In the genomic region with DNA sequence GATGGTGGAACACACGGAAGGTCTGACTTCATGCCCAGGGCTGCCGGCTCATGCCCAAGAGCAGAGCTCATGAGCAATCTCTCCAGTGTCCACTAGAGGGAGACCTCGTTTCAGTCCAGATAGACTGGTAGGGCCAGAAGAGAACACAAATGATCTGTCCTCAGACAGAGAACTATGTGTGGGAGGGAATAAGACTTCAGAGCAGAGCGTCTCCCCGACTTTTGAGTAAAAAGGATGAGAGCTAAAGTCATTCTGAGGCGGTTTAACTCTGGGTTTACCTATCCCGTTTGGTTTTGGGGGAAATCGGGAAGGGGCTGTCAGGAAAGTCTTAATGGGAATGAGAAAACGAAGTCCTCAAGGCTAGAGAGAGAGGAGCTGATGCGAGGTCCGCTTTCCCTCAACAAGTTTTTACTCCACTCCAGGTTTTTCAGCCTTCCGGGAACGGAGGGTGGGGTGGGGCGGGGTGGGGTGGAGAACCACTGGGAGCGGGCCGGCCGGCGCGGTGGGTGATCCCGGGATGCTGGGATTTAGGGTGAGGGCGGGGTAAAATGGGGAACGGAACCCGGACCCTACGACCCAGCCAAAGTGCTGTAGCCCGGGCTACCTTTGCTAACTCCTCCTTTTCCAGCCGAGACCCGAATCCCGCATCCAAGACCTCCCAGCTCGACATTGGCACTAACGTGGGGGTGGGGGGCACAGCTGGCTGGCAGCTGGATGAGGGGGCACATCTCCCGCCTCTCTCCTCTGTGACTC, we compare ENCODE assay signal across 8 mouse cellular contexts. TPM values are rescaled to one million over a fixed set of nuclear protein-coding genes. Genes with fewer than 3 reads are reported as not detected.
DNase-seq lines count a peak whose midpoint lies in the region; ATAC-seq and TF ChIP-seq lines count a peak whose summit lies in the region.

No protein-coding gene starts in this region.

- WGBS in hindbrain, postnatal 0 days = under 1% methylated on average over 31 of the region's 31 CpGs

- H3K4me2 ChIP-seq in hindbrain, postnatal 0 days (ENCODE audit: low read depth, low read length) = peak overlapping the region; percentile 68

- peak overlapping the region; percentile 84 for H3K27ac ChIP-seq in gastrocnemius, adult 2 months
- peak overlapping the region; percentile 48; the same call in 1 of the 2 replicates for H3K27ac ChIP-seq in hindbrain, postnatal 0 days
- H3K27ac ChIP-seq in left cerebral cortex, adult 2 months = peak overlapping the region; percentile 19; the same call in 1 of the 2 replicates

- peak; percentile 95 for TF ChIP-seq CTCF in gastrocnemius, adult 2 months (IDR thresholded peaks at IDR 0.05)
- peak; percentile 95 for TF ChIP-seq CTCF in hindbrain, postnatal 0 days (IDR thresholded peaks at IDR 0.05; ENCODE audit: low read depth)
- peak; percentile 99 for TF ChIP-seq CTCF in left cerebral cortex, adult 2 months (IDR thresholded peaks at IDR 0.05)

- H3K9me3 ChIP-seq in hindbrain, postnatal 0 days (ENCODE audit: low read length) = no peaks in the 10 kb centered on the region
- H3K9me3 ChIP-seq in megakaryocyte, embryonic 14.5 days = no peaks in the 10 kb centered on the region

- peaks cover 11% of the 10 kb centered on the region for H3K4me1 ChIP-seq in hindbrain, postnatal 0 days (ENCODE audit: insufficient read depth, low read length)
- peaks cover 38% of the 10 kb centered on the region for H3K4me1 ChIP-seq in megakaryocyte, embryonic 14.5 days

- intact Hi-C loops in gastrocnemius, adult 2 months (cut with DNase I) = loop anchor here (5.0 to 10.0 kb wide), 2 partner anchors 164 to 198 kb away; no protein-coding TSS in a partner anchor
- intact Hi-C loops in left cerebral cortex, adult 2 months (cut with DNase I) = loop anchor here (2.0 kb wide), 1 partner anchor 198 kb away; no protein-coding TSS in a partner anchor

- 0 out of 2 replicates have a peak overlapping the region, but pooled peaks have one; percentile 28 for H3K9ac ChIP-seq in hindbrain, postnatal 0 days (replicated peaks; ENCODE audit: low read length)

- H3K4me3 ChIP-seq in gastrocnemius, adult 2 months = peak overlapping the region; percentile 73
- H3K4me3 ChIP-seq in hindbrain, postnatal 0 days (ENCODE audit: low read length) = peak overlapping the region; percentile 37
- H3K4me3 ChIP-seq in left cerebral cortex, adult 2 months = peak overlapping the region; percentile 45
- H3K4me3 ChIP-seq in megakaryocyte, embryonic 14.5 days (replicated peaks) = peak overlapping the region; percentile 92

- peak; percentile 84 for DNase-seq in gastrocnemius, adult 2 months
- DNase-seq in hindbrain, postnatal 0 days (ENCODE audit: low spot score) = peak; percentile 96
- DNase-seq in left cerebral cortex, adult 2 months (ENCODE audit: extremely low spot score in 1 of 2, low spot score in 2 of 2) = peak; percentile 83 to 86
- DNase-seq in right cerebral cortex, postnatal 10 days (ENCODE audit: low spot score in 2 of 2) = peak; percentile 91 to 92
- DNase-seq in yolk sac, embryonic 10.5 days (ENCODE audit: low spot score) = peak; percentile 87

- H3K36me3 ChIP-seq in hindbrain, postnatal 0 days (ENCODE audit: insufficient read depth, low read length) = no peaks in the 10 kb centered on the region
- no peaks in the 10 kb centered on the region for H3K36me3 ChIP-seq in megakaryocyte, embryonic 14.5 days (replicated peaks; ENCODE audit: low read length)

- ATAC-seq in activated CD4-positive, CD25-positive, alpha-beta regulatory T cell, adult 4 months = peak; percentile 79
- peak; percentile 80 for ATAC-seq in common myeloid progenitor, adult 5-6 weeks (replicated peaks; ENCODE audit: low read depth, poor library complexity, severe bottlenecking)
- ATAC-seq in hindbrain, postnatal 0 days = peak; percentile 84

- H3K27me3 ChIP-seq in hindbrain, postnatal 0 days (ENCODE audit: insufficient read depth, low read length) = peaks cover 13% of the 10 kb centered on the region; the same call in 1 of the 2 replicates
- peaks cover 50% of the 10 kb centered on the region for H3K27me3 ChIP-seq in megakaryocyte, embryonic 14.5 days (replicated peaks)

RNA-seq across cellular contexts. Expression of gene Gli1, which starts 2.7 kb away (rescaled TPM):
- under 1 TPM; 0.15 to 0.75 TPM for polyA plus RNA-seq in activated CD4-positive, CD25-positive, alpha-beta regulatory T cell, adult 4 months (2017; shearing (Covaris generic))
- total RNA-seq in common myeloid progenitor, adult 5-6 weeks (2017) = not detected in 2 replicates
- total RNA-seq in gastrocnemius, adult 2 months (2021) = 1 to 10 TPM in 1 of 2 experiments, under 1 TPM in 1; 0.70 to 1.2 TPM
- 10.9 and 13.0 TPM in 2 replicates for total RNA-seq in hindbrain, postnatal 0 days (2014; rRNA removed)
- polyA plus RNA-seq in hindbrain, postnatal 0 days (2015; fragmentation: Nextera tagmentation; extraction: Ambion mirVana) = 2.7 TPM in 2 replicates
- 1 to 10 TPM; 3.3 to 4.5 TPM for total RNA-seq in left cerebral cortex, adult 2 months (2021)
- polyA plus RNA-seq in megakaryocyte, embryonic 14.5 days (2012; ENCODE audit: insufficient read depth, low replicate concordance) = 0.02 TPM in 1 of 2 replicates, not detected in the other

RNA-seq across cellular contexts. Expression of gene Inhbe, which starts 15.1 kb away (rescaled TPM):
- polyA plus RNA-seq in activated CD4-positive, CD25-positive, alpha-beta regulatory T cell, adult 4 months (2017; shearing (Covaris generic)) = under 1 TPM in 1 of 2 experiments, not detected in 1; 0.07 TPM
- not detected in 2 replicates for total RNA-seq in common myeloid progenitor, adult 5-6 weeks (2017)
- not detected for total RNA-seq in gastrocnemius, adult 2 months (2021)
- not detected in 2 replicates for total RNA-seq in hindbrain, postnatal 0 days (2014; rRNA removed)
- not detected in 2 replicates for polyA plus RNA-seq in hindbrain, postnatal 0 days (2015; fragmentation: Nextera tagmentation; extraction: Ambion mirVana)
- total RNA-seq in left cerebral cortex, adult 2 months (2021) = under 1 TPM in 1 of 2 experiments, not detected in 1; 0.29 TPM
- not detected in 2 replicates for polyA plus RNA-seq in megakaryocyte, embryonic 14.5 days (2012; ENCODE audit: insufficient read depth, low replicate concordance)

RNA-seq across cellular contexts. Expression of gene Arhgap9, which starts 17.3 kb away (rescaled TPM):
- polyA plus RNA-seq in activated CD4-positive, CD25-positive, alpha-beta regulatory T cell, adult 4 months (2017; shearing (Covaris generic)) = 100 to 1,000 TPM; 125 TPM
- total RNA-seq in common myeloid progenitor, adult 5-6 weeks (2017) = 13.6 and 24.3 TPM in 2 replicates
- under 1 TPM; 0.89 to 0.99 TPM for total RNA-seq in gastrocnemius, adult 2 months (2021)
- 1.0 and 1.5 TPM in 2 replicates for total RNA-seq in hindbrain, postnatal 0 days (2014; rRNA removed)
- polyA plus RNA-seq in hindbrain, postnatal 0 days (2015; fragmentation: Nextera tagmentation; extraction: Ambion mirVana) = 1.2 and 1.3 TPM in 2 replicates
- total RNA-seq in left cerebral cortex, adult 2 months (2021) = 1 to 10 TPM in 1 of 2 experiments, under 1 TPM in 1; 0.47 to 1.2 TPM
- 6.1 and 10.4 TPM in 2 replicates for polyA plus RNA-seq in megakaryocyte, embryonic 14.5 days (2012; ENCODE audit: insufficient read depth, low replicate concordance)

RNA-seq across cellular contexts. Expression of gene Mars, which starts 27.5 kb away (rescaled TPM):
- 10 to 100 TPM; 21.6 to 21.9 TPM for polyA plus RNA-seq in activated CD4-positive, CD25-positive, alpha-beta regulatory T cell, adult 4 months (2017; shearing (Covaris generic))
- total RNA-seq in common myeloid progenitor, adult 5-6 weeks (2017) = 181 and 187 TPM in 2 replicates
- total RNA-seq in gastrocnemius, adult 2 months (2021) = 10 to 100 TPM; 69.0 to 71.4 TPM
- total RNA-seq in hindbrain, postnatal 0 days (2014; rRNA removed) = 74.4 and 90.4 TPM in 2 replicates
- polyA plus RNA-seq in hindbrain, postnatal 0 days (2015; fragmentation: Nextera tagmentation; extraction: Ambion mirVana) = 104 TPM in 2 replicates
- total RNA-seq in left cerebral cortex, adult 2 months (2021) = 10 to 100 TPM; 55.3 to 61.5 TPM
- 26.0 and 101 TPM in 2 replicates for polyA plus RNA-seq in megakaryocyte, embryonic 14.5 days (2012; ENCODE audit: insufficient read depth, low replicate concordance)

RNA-seq across cellular contexts. Expression of gene Inhbc, which starts 31.1 kb away (rescaled TPM):
- polyA plus RNA-seq in activated CD4-positive, CD25-positive, alpha-beta regulatory T cell, adult 4 months (2017; shearing (Covaris generic)) = not detected
- total RNA-seq in common myeloid progenitor, adult 5-6 weeks (2017) = not detected in 2 replicates
- total RNA-seq in gastrocnemius, adult 2 months (2021) = not detected
- not detected in 2 replicates for total RNA-seq in hindbrain, postnatal 0 days (2014; rRNA removed)
- polyA plus RNA-seq in hindbrain, postnatal 0 days (2015; fragmentation: Nextera tagmentation; extraction: Ambion mirVana) = not detected in 2 replicates
- total RNA-seq in left cerebral cortex, adult 2 months (2021) = not detected
- polyA plus RNA-seq in megakaryocyte, embryonic 14.5 days (2012; ENCODE audit: insufficient read depth, low replicate concordance) = not detected in 2 replicates

Comparison
In these comparisons a context has a peak if more than half of its experiments do, and no peak if none do; other contexts are left out.
1. Peak in every context shown above with its lines: DNase-seq, ATAC-seq, H3K4me3 ChIP-seq and H3K27ac ChIP-seq.
2. H3K27ac ChIP-seq: peak in every context shown above with its lines; median percentile 84 in gastrocnemius, adult 2 months; 48 in hindbrain, postnatal 0 days; 19 in left cerebral cortex, adult 2 months.
3. H3K4me3 ChIP-seq: peak in every context shown above with its lines; median percentile 92 in megakaryocyte, embryonic 14.5 days; 73 in gastrocnemius, adult 2 months; 45 in left cerebral cortex, adult 2 months; 37 in hindbrain, postnatal 0 days.